Mouse (Mus musculus) retina, embryonic 14.5 days (tissue): ENCODE results near the gene Trim33.

Experiments used
- DNase-seq: peaks from one replicate; pipeline ENCODE4 v3.0.0-alpha.2; 2015; ENCODE audit warnings: low spot score

Trim33 gene

GRCm38 (mm10) chr3:103361150-103361549 lies 82.1 kb downstream of the Trim33 start:
- no peak for DNase-seq

- DNase-seq = no peak
Observed at GRCm38 (mm10) chr3:103364182-103364945, 85.3 kb downstream of the Trim33 start.

GRCm38 (mm10) chr3:103367176-103367970 lies 88.3 kb downstream of the Trim33 start:
- peak; percentile 20 for DNase-seq

- no peak for DNase-seq
Observed at GRCm38 (mm10) chr3:103368731-103369130, 89.6 kb downstream of the Trim33 start.

- peak; percentile 70 for DNase-seq
Observed at GRCm38 (mm10) chr3:103374028-103374427, 94.9 kb downstream of the Trim33 start.

- no peak for DNase-seq
Observed at GRCm38 (mm10) chr3:103375181-103375855, 96.2 kb downstream of the Trim33 start.

GRCm38 (mm10) chr3:103378018-103378417 lies 98.9 kb downstream of the Trim33 start:
- DNase-seq = no peak

- no peak for DNase-seq
Observed at GRCm38 (mm10) chr3:103379371-103379770, 100.3 kb downstream of the Trim33 start.

- no peak for DNase-seq
Observed at GRCm38 (mm10) chr3:103380814-103381213, 101.7 kb downstream of the Trim33 start.

GRCm38 (mm10) chr3:103381441-103381840 lies 102.3 kb downstream of the Trim33 start:
- no peak for DNase-seq

- DNase-seq = peak; percentile 97
Observed at GRCm38 (mm10) chr3:103382872-103383567, 103.9 kb downstream of the Trim33 start.

GRCm38 (mm10) chr3:103384486-103384885 lies 105.4 kb downstream of the Trim33 start:
- no peak for DNase-seq

GRCm38 (mm10) chr3:103384949-103385348 lies 105.9 kb downstream of the Trim33 start:
- DNase-seq = no peak

GRCm38 (mm10) chr3:103385383-103386291 lies 106.5 kb downstream of the Trim33 start:
- no peak for DNase-seq

GRCm38 (mm10) chr3:103386292-103387031 lies 107.4 kb downstream of the Trim33 start:
- no peak for DNase-seq

GRCm38 (mm10) chr3:103392613-103393258 lies 113.6 kb downstream of the Trim33 start:
- peak; percentile 87 for DNase-seq

- no peak for DNase-seq
Observed at GRCm38 (mm10) chr3:103393283-103394060, 114.4 kb downstream of the Trim33 start.

- no peak for DNase-seq
Observed at GRCm38 (mm10) chr3:103394121-103394520, 115.0 kb downstream of the Trim33 start.

GRCm38 (mm10) chr3:103397523-103397922 lies 118.4 kb downstream of the Trim33 start:
- DNase-seq = no peak
